Mouse (Mus musculus) heart, postnatal 4 days (tissue): ENCODE measurements around the gene Reg4. TPM values are rescaled to one million over a fixed set of nuclear protein-coding genes. Genes with fewer than 3 reads are reported as not detected.

Experiments
- DNase-seq: peaks from one replicate; pipeline ENCODE4 v3.0.0; 2021
- total RNA-seq, 2 experiments: library from RNA; stranded (reverse); gene quantifications; 2 replicates each; pipeline ENCODE4 v1.2.3; 2021

Reg4 gene
- total RNA-seq, 2 experiments from 2014 or later, result not detected

GRCm38 (mm10) chr3:98238150-98238549 is 16.2 kb downstream of the Reg4 start:
- DNase-seq, result no peak

DNA sequence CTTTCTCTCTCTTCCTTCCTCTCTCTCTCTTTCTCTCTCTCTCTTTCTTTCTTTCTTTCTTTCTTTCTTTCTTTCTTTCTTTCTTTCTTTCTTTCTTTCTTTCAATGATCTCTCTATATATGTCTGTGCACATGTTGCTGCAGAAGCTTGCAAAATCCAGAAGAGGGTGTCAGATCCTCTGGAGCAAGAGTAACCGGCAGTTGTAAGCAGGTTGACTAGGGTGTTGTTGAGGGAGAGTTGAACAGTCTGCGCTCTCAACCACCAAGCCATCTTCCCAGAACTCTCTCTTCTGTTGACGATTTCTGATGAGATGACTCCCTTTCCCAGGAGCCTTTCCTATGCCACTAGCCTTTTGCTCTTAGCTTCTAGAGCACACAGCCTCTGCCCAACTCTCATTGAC is 20.1 kb downstream of the Reg4 start:
- no peak for DNase-seq

GRCm38 (mm10) chr3:98242458-98243037 is 20.6 kb downstream of the Reg4 start:
- no peak for DNase-seq

DNA sequence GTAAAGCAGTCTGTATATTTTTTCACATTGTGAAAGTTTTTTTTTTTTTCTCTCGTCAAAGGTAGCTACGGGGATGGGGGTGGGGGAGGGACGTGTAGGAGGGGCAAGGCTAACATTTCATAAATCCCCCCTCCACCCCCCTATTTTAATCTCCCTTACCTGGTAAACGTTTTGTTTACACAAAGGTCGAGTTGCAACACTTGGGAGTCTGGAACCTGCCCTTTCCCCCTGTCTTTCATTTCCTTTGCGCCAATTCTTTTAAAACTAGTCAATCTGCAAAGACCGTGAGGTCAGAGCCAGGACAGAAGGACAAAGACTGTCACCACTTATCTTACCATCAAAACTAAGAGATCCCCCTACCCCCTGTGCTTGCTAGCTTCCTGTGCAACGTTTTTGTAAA is 23.9 kb downstream of the Reg4 start:
- DNase-seq, result no peak

- no peak for DNase-seq
These were observed 25.2 kb downstream of the Reg4 start for GRCm38 (mm10) chr3:98246985-98247751.

- DNase-seq, result no peak
These were observed 27.4 kb downstream of the Reg4 start for GRCm38 (mm10) chr3:98249378-98249777.

DNA sequence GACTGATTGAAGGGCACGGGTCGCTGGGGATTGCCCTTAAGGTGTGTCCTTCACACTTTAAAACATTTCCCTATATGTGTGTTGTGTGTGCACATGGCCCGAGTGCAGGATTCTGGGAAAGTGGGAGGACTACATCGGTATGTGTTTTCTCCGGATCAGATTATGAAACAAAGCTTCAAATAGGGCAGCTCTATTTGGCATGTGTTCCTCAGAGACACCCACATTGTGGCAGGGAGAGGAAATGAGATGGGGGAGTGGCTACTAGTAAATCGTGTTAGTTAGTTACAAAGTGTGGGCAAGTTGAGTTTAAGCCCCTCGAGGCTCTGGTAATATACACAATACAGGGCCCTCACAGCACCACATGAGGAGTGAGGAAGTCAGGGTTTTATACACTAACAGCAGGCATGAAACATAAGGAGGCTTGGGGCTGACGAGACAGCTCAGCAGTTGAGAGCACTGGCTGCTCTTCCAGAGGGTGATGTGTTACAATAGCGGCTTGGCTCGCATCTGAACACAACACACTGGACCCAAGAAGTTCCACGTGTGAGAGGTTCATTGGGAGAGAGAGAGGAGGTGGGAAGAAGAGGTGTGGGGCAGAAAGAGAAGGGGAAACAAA is 28.0 kb downstream of the Reg4 start:
- DNase-seq, result no peak

DNA sequence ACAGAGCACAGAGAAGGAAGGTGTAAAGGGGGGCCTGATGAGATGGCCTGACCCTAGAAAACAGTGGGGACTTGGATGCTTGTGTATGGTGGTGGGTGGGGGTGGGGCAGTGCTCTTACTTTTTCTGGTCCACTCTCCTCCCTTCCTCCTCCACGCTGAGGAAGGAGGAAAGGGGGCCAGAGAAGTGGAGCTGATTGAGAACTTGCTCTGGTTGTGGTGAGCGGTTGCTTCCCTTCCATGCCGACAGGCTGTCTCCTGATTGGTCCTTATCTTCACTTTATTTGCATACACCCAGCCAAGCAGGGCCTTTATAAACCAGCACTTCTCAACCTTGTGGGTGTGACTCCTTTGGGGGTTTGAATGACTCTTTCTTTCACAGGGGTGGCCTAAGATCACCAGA is 32.1 kb downstream of the Reg4 start:
- no peak for DNase-seq

DNA sequence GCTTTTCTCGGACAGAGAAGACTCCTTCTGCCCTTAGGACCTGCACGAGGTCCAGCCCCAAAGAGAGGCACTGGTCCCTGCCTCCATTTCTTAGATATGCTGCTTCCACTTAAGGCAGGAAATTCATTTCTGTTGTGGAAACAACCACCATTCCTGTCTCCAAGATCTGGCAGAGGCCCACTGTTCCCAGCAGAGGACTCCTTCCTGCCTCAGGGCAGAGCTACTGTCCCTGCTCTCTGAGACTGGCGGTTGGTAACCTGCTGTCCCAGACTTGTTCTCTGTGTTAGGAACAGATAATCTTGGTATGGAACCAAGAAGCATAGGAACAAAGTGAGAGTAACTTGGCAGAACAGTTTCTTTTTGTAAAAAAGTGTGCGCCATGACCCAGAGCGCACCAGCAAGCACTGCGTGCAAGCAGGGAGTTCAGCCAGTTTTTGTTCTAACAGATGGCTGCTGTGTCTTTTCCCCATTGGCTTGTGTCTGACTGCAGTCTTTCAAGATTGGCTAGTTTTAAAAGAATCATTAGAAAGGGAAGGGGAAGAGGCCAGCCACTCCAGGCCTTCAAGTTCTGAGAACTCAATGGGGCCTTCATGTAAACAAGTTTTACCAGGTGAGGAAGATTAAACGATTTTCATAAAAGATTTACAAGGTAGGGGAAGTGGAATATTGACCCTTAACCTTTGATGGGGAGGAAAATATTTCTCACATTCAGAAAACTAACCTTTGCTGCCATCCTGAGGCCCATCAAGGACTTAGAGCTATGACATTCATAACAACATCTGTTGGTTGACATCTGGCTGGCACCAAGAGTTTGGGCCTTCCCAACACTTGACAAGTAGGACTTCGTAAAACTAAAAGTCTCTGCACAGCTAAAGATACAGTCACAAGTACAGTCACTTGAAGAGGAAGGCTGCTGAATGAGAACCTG is 33.0 kb downstream of the Reg4 start:
- DNase-seq, result peak; percentile 10

DNA sequence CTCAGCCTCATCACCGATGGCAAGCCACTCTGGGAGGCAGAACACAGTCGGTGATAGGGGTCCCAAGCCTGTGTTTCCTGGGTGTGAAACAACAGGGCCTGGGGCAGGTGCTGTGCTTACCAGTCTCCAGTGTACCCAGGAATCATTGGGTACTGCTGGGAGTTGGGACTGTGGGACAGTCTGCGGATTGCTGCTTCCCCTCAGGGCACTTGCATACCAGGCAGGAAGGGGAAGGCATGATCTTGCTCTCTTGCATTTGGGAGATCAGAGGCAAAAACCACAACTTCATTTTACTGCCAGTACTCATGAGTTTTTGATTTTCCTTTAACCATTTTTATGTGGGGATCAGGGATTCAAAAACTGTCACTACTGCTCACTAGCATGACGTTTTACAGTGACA is 36.8 kb downstream of the Reg4 start:
- DNase-seq, result no peak

DNA sequence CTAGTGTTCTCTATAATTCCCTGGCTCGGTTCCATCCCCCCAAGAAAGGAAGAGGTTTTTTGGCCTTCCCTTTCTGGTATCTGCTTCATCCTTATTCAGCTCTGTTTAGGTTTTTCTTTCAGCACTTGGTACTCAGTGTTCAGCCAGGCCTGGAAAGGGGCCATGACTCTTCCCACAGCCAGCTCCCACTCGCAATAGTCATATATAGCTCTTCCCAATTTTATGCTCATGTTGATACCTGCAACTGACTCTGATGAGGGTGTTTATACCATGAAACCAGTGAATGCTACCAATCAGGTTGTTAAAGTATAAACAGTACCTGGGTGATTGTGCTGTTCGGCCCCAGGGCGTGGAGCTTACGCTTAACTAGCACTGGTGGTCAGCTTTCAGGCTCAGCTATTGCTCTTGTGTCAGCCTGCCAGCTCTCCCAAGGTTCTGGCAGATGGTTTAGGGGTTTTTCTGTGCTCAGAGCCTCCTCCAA is 37.4 kb downstream of the Reg4 start:
- DNase-seq, result no peak

- no peak for DNase-seq
These were observed 38.6 kb downstream of the Reg4 start for GRCm38 (mm10) chr3:98260534-98260933.

GRCm38 (mm10) chr3:98261415-98261814 is 39.5 kb downstream of the Reg4 start:
- no peak for DNase-seq

- DNase-seq, result no peak
These were observed 40.2 kb downstream of the Reg4 start for GRCm38 (mm10) chr3:98262133-98262532.

- peak; percentile 51 for DNase-seq
These were observed 45.3 kb downstream of the Reg4 start for GRCm38 (mm10) chr3:98267249-98267651.

DNA sequence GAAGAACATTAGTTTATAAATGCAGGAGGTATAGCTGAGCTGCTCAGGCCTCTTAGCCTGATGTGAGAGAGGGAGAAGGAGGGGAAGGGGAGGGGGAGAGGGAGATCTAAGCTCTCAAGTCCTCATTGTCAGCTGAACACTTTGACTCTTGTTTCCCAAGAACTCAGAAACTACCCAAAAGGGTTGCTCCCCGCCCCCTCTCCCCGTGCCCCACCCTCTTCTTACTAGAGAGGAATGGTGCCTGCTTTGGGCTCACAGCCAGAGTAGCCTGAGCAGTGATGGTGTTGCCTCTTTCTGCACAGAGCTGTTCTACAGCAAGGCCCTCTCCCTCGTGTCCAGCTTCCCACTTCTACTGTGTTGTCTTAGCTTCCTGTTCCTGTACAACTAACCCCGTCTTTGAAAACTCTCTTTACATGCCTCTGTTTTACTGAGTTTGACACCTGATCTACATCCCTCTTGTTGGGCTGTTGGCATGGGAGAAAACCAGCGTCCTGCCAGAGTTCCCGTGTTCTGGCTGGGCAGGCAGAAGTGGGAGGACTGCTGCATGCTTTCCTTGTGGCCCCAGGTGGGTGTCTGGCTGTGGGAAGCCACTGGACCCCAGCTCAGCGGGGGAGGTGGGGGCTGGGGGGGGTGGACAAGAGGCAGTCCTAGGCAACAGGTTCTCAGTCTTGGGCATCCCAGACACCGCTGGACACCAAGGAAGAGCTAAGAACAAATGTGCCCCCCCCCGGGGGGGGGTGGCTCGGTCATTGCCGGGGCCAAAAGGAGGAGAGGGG is 51.9 kb downstream of the Reg4 start:
- no peak for DNase-seq

GRCm38 (mm10) chr3:98279682-98280081 is 57.7 kb downstream of the Reg4 start:
- peak; percentile 23 for DNase-seq

- peak; percentile 79 for DNase-seq
These were observed 58.4 kb downstream of the Reg4 start, which contains the start of gene Hmgcs2 for GRCm38 (mm10) chr3:98280204-98280932. Hmgcs2 (plus strand) TSS chr3:98280435.

DNA sequence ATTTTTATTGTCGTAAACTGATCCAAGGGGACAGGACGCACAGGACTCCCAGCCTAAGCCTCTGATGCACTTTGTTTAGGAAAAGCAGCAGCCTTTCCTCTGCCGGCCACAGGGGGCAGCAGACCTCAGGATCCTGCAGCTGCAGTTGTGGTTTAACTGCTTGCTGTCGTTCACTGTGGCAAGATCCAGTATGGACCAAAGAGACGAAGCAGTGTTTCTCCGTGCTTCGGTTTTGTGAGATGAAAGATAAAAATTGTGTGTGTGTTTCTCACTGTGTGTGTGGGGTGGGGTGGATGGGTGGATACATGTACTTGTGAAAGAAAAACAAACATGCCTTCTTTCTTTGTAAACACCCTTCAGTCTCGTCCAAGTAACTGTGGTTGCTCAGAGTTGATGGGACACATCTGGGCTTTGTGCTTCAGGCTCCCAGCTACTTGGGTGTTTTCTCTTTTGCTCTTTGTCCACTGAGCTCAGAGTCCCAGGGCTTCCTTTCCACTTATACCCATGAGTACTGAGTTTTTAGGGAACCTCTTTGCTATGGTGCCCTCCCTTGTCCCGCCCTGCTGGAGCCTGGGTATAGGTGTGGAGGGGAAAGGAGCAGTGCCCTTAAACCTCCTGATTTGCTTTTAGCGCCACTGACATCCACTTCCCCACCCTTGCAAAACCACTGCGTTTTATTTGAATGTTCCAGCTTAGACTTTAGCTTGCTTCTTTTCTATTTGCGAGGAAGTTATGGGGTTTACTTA is 59.1 kb downstream of the Reg4 start:
- peak; percentile 78 for DNase-seq

DNA sequence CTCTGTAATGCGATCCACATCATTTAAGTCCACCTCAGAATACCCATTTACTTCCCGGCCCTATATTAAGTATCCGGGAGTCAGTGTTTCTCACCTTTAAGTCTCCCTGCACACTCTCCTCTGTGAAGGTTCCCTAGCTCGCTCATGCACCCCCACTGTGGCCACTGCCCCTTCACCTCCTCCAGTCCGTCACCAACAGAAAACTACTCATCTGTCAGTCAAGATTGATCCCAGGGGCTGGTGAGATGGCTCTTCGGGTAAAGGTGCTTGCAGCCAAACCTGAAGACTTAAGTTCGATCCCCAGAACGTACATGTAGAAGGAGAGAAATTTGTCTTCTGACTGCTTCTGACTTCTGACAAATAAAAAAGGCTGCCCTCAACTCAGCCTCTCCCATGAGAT is 60.5 kb downstream of the Reg4 start:
- no peak for DNase-seq
